ENCODE assay signal across 8 mouse cellular contexts in the genomic region with DNA sequence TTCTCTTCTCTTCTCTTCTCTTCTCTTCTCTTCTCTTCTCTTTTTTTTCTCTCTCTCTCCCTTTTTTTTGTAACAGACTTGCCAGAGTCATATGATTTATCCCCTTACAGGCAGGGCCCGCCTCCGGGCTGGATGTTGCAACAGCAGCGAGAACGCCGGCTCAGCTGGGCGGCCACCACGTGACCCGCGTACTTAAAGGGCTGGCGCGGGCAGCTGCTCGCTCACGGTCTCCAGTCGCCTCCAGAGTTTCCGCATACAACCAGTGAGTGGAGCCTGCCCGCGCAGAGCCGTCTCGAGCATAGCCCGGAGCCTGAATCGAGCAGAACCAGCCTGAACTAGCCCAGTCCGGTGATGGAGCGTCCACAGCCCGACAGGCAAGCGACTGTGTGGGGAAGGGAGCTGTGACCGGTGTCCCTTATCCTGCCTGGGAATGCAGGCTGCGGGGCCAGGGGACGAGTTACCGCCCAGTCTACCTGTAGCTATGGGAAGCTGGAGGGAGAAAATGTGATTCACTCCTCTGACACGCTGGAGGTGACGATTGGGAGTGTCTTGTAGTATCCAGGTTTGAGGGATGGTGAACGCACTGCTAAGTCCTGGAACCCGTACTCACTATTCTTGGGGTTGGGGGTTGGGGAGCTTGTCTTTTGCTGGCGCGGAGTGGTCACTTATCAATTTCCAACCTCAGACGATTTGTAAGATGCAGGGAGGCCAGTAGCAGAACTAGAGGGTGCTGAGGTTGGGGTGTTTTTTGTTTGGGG. TPM values are rescaled to one million over a fixed set of nuclear protein-coding genes. Genes with fewer than 3 reads are reported as not detected.
A peak's percentile ranks its signal among the peaks of the same experiment; 100 is the strongest.
DNase-seq lines count a peak whose midpoint lies in the region; ATAC-seq and TF ChIP-seq lines count a peak whose summit lies in the region.

A gene (plus strand): TSS at position 223 of the 758 bp plus-strand sequence.

- intact Hi-C loops in heart, postnatal 25 days (cut with DNase I), result loop anchor here (2.0 kb wide), 2 partner anchors 15 kb away; a partner anchor contains a TSS

- whole genome bisulfite sequencing in cerebellum, adult 2 months, result 3% methylated on average over 36 of the region's 36 CpGs
- whole genome bisulfite sequencing in forebrain, embryonic 16.5 days, result 1% methylated on average over 36 of the region's 36 CpGs
- under 1% methylated on average over 36 of the region's 36 CpGs for WGBS in neural tube, embryonic 14.5 days

- no peak within 1 kb of the TSS for H3K27ac ChIP-seq in cerebellum, adult 2 months (ENCODE audit: insufficient read depth, low read length)
- no peak within 1 kb of the TSS for H3K27ac ChIP-seq in forebrain, embryonic 16.5 days (ENCODE audit: low read length)
- H3K27ac ChIP-seq in neural tube, embryonic 14.5 days (ENCODE audit: low read depth, low read length), result no peak within 1 kb of the TSS; the same call in 1 of the 2 replicates
- peak within 1 kb of the TSS; percentile 86 for H3K27ac ChIP-seq in testis, adult 2 months (ENCODE audit: control insufficient read depth, insufficient read depth, low read depth, low read length)

- DNase-seq in G1E (ENCODE audit: low spot score), result peak; percentile 89
- peak; percentile 60 to 68 for DNase-seq in cerebellum, adult 2 months
- DNase-seq in heart, postnatal 25 days (ENCODE audit: low spot score), result peak; percentile 91
- peak; percentile 78 to 90 for DNase-seq in layer of hippocampus, adult 18-20 months (ENCODE audit: low spot score in 2 of 2)
- DNase-seq in lung, adult 18-20 months, result peak; percentile 96 to 97

- TF ChIP-seq CTCF in G1E (IDR thresholded peaks at IDR 0.05; ENCODE audit: low read depth, low read length), result no peak
- TF ChIP-seq CTCF in cerebellum, adult 2 months (IDR thresholded peaks at IDR 0.05; ENCODE audit: borderline replicate concordance, insufficient read depth, low read depth, low read length), result no peak
- no peak for TF ChIP-seq CTCF in testis, adult 2 months (IDR thresholded peaks at IDR 0.05; ENCODE audit: control insufficient read depth, insufficient read depth, insufficient replicate concordance, low read depth, low read length)

- H3K9me3 ChIP-seq in G1E (replicated peaks), result no peaks in the 10 kb centered on the region
- no peaks in the 10 kb centered on the region for H3K9me3 ChIP-seq in forebrain, embryonic 16.5 days (ENCODE audit: control insufficient read depth, low read length)
- no peaks in the 10 kb centered on the region for H3K9me3 ChIP-seq in neural tube, embryonic 14.5 days (ENCODE audit: control insufficient read depth, low read length)

- peak within 1 kb of the TSS; percentile 56 for H3K4me2 ChIP-seq in forebrain, embryonic 16.5 days (ENCODE audit: low read length)
- H3K4me2 ChIP-seq in neural tube, embryonic 14.5 days (ENCODE audit: low read depth, low read length), result peak within 1 kb of the TSS; percentile 78

- H3K36me3 ChIP-seq in G1E (replicated peaks), result peaks cover 34% of the 10 kb centered on the region
- no peaks in the 10 kb centered on the region for H3K36me3 ChIP-seq in forebrain, embryonic 16.5 days (ENCODE audit: control insufficient read depth, insufficient read depth)
- no peaks in the 10 kb centered on the region for H3K36me3 ChIP-seq in neural tube, embryonic 14.5 days (ENCODE audit: control insufficient read depth, insufficient read depth, low read length)
- no peaks in the 10 kb centered on the region for H3K36me3 ChIP-seq in testis, adult 2 months (ENCODE audit: control insufficient read depth, insufficient read depth, low read length)

- TF ChIP-seq POLR2A in cerebellum, adult 2 months (IDR thresholded peaks at IDR 0.05; ENCODE audit: borderline replicate concordance, insufficient read depth, low read length), result no peak
- TF ChIP-seq POLR2A in testis, adult 2 months (IDR thresholded peaks at IDR 0.05; ENCODE audit: control insufficient read depth, low read depth, low read length), result peak; percentile 44; the same call in 1 of the 2 replicates

- ATAC-seq in G1E (ENCODE audit: extremely low read depth, insufficient number of reproducible peaks, low FRiP score, poor library complexity, severe bottlenecking), result peak; percentile 84
- ATAC-seq in forebrain, embryonic 16.5 days, result peak; percentile 93
- peak; percentile 94 for ATAC-seq in neural tube, embryonic 14.5 days (ENCODE audit: low read depth)

- no peaks in the 10 kb centered on the region for H3K27me3 ChIP-seq in G1E (ENCODE audit: insufficient read depth, low read length)
- no peaks in the 10 kb centered on the region for H3K27me3 ChIP-seq in cerebellum, adult 2 months (ENCODE audit: control insufficient read depth, insufficient read depth, low read length)
- no peaks in the 10 kb centered on the region for H3K27me3 ChIP-seq in forebrain, embryonic 16.5 days (replicated peaks; ENCODE audit: control insufficient read depth, insufficient read depth, low read length)
- no peaks in the 10 kb centered on the region for H3K27me3 ChIP-seq in neural tube, embryonic 14.5 days (ENCODE audit: control insufficient read depth, insufficient read depth, low read length)
- no peaks in the 10 kb centered on the region for H3K27me3 ChIP-seq in testis, adult 2 months (ENCODE audit: control insufficient read depth, insufficient read depth, low read length)

- peaks cover 60% of the 10 kb centered on the region for H3K4me1 ChIP-seq in G1E (ENCODE audit: insufficient read depth, low read depth, low read length)
- H3K4me1 ChIP-seq in cerebellum, adult 2 months (ENCODE audit: control insufficient read depth, insufficient read depth, low read length), result no peaks in the 10 kb centered on the region
- peaks cover 6% of the 10 kb centered on the region; the same call in 1 of the 2 replicates for H3K4me1 ChIP-seq in forebrain, embryonic 16.5 days (replicated peaks; ENCODE audit: control insufficient read depth, insufficient read depth, low read length)
- peaks cover 5% of the 10 kb centered on the region; the same call in 1 of the 2 replicates for H3K4me1 ChIP-seq in neural tube, embryonic 14.5 days (ENCODE audit: control insufficient read depth, insufficient read depth, low read length)
- peaks cover 11% of the 10 kb centered on the region for H3K4me1 ChIP-seq in testis, adult 2 months (ENCODE audit: control insufficient read depth, insufficient read depth, low read length)

- H3K9ac ChIP-seq in forebrain, embryonic 16.5 days (replicated peaks; ENCODE audit: low read depth, low read length), result peak within 1 kb of the TSS; percentile 46
- peak within 1 kb of the TSS; percentile 57 for H3K9ac ChIP-seq in neural tube, embryonic 14.5 days (replicated peaks; ENCODE audit: low read depth, low read length)

- H3K4me3 ChIP-seq in G1E (ENCODE audit: low read depth, low read length), result peak within 1 kb of the TSS; percentile 91
- peak within 1 kb of the TSS; percentile 29 for H3K4me3 ChIP-seq in cerebellum, adult 2 months (replicated peaks; ENCODE audit: insufficient read depth, low read depth, low read length)
- H3K4me3 ChIP-seq in forebrain, embryonic 16.5 days (replicated peaks; ENCODE audit: low read length), result peak within 1 kb of the TSS; percentile 42
- peak within 1 kb of the TSS; percentile 47 for H3K4me3 ChIP-seq in neural tube, embryonic 14.5 days (ENCODE audit: low read depth, low read length)
- H3K4me3 ChIP-seq in testis, adult 2 months (ENCODE audit: control insufficient read depth, low read depth, low read length), result peak within 1 kb of the TSS; percentile 87

RNA-seq across cellular contexts. Expression of the gene that starts here (rescaled TPM):
- total RNA-seq in G1E (2014; fragmentation: Nextera tagmentation) (8.8 and 13.0 TPM in 2 replicates), G1E (2017) (37.9 and 42.0 TPM in 2 replicates)
- 11.2 and 14.0 TPM in 2 replicates for polyA plus RNA-seq in G1E (2012)
- polyA plus RNA-seq in cerebellum, adult 2 months (2012; rRNA removed), result 7.1 and 7.5 TPM in 2 replicates
- 8.2 TPM in 2 replicates for polyA plus RNA-seq in forebrain, embryonic 16.5 days (2015; fragmentation: Nextera tagmentation; extraction: Ambion mirVana)
- 10 to 100 TPM in 1 of 2 experiments, 1 to 10 TPM in 1; 7.9 to 10.4 TPM for total RNA-seq in heart, postnatal 25 days (2021)
- 1 to 10 TPM; 7.7 to 8.3 TPM for total RNA-seq in layer of hippocampus, adult 18-20 months (2021)
- polyA plus RNA-seq in neural tube, embryonic 14.5 days (2014; fragmentation: Nextera tagmentation; extraction: Ambion mirVana), result 3.1 and 8.9 TPM in 2 replicates
- 8.6 and 10.9 TPM in 2 replicates for polyA plus RNA-seq in testis, adult 2 months (2012; rRNA removed)

Comparison
In these comparisons a context has a peak if more than half of its experiments do, and no peak if none do; other contexts are left out.
1. H3K4me3 ChIP-seq: peak in every context shown above with its lines; median percentile 91 in G1E; 87 in testis, adult 2 months; 47 in neural tube, embryonic 14.5 days; 42 in forebrain, embryonic 16.5 days; 29 in cerebellum, adult 2 months.